Mouse (Mus musculus): ENCODE results near the gene Cadm4. TPM values are rescaled to one million over a fixed set of nuclear protein-coding genes. Genes with fewer than 3 reads are reported as not detected.

Gene Cadm4
- total RNA-seq, 1 experiment = 10.8 TPM

DNA sequence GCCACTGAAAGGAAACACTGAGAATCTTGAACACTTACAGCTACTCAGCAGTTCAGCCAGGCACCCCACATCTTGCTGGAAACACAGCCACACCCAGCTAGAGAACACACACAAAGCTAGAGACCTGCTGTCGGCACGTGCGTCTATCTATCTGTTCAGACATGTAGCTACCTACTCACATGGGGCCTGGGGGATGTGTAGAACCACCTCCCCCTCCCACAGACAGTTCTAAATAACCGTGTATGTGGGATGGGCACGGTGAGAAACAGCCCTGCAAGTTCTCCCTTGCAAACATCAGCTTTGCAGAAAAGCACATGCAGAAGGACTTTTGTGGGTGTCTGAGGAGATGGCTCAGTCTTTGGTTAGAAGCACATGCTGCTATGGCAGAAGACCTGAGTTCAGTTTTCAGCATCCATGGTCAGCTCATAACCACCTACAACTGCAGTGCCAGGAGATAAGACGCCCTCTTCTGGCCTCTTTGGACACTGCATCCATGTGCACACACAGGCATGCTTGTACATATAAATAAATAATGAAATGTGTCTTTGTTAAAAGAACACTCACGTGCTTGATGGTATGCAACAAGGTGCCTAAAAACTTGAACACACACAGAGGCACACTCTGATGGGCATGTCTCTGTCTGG lies 35.0 kb upstream of the Cadm4 start:
- H3K4me1 ChIP-seq (ENCODE audit: control insufficient read depth in 2 of 2, insufficient read depth in 2 of 2, low read length in 2 of 2, poor library complexity in 1 of 2) = peaks cover 9 to 17% of the 10 kb centered on the region in 2 experiments
- no peak for DNase-seq (ENCODE audit: low read depth, low spot score)
- in situ Hi-C loops (cut with MboI; ENCODE audit: low sequenced_read_pairs in 2 of 2, unreplicated experiment in 2 of 2) = no loop called here

GRCm38 (mm10) chr7:24448782-24449517 lies 32.9 kb upstream of the Cadm4 start:
- no peak for TF ChIP-seq CHD2 (IDR thresholded peaks at IDR 0.05; ENCODE audit: low read depth, low read length)
- TF ChIP-seq MAFK (IDR thresholded peaks at IDR 0.05; ENCODE audit: insufficient read depth, low read depth, low read length) = no peak
- no peak for TF ChIP-seq ZNF384 (IDR thresholded peaks at IDR 0.05; ENCODE audit: low read depth, low read length)
- no peak for TF ChIP-seq HCFC1 (IDR thresholded peaks at IDR 0.05; ENCODE audit: borderline replicate concordance, insufficient read depth, low read length)
- TF ChIP-seq ZC3H11A (IDR thresholded peaks at IDR 0.05; ENCODE audit: borderline replicate concordance, low read depth, low read length) = no peak
- DNase-seq (ENCODE audit: low read depth, low spot score) = no peak
- Histone ChIP-seq H3K9ac (ENCODE audit: insufficient read depth, low read depth, low read length, poor library complexity, severe bottlenecking) (no peak overlapping the region), H3K27ac (ENCODE audit: insufficient read depth, low read depth, low read length, poor library complexity, severe bottlenecking) (no peak overlapping the region), H3K36me3 (ENCODE audit: control insufficient read depth, insufficient read depth, low read length, poor library complexity, severe bottlenecking) (no peaks in the 10 kb centered on the region), H3K9me3 (ENCODE audit: control insufficient read depth, insufficient read depth, low read depth, low read length) (no peaks in the 10 kb centered on the region), H3K4me3 (ENCODE audit: insufficient read depth in 1 of 2, low read depth in 1 of 2, low read length in 2 of 2, poor library complexity in 1 of 2, severe bottlenecking in 1 of 2) (no peak overlapping the region), H3K4me1 (ENCODE audit: control insufficient read depth in 2 of 2, insufficient read depth in 2 of 2, low read length in 2 of 2, poor library complexity in 1 of 2) (peaks cover 9 to 20% of the 10 kb centered on the region in 2 experiments)
- in situ Hi-C loops (cut with MboI; ENCODE audit: low sequenced_read_pairs in 2 of 2, unreplicated experiment in 2 of 2) = no loop called here

More for the DNA sequence above, 35.0 kb upstream of the Cadm4 start:
- Histone ChIP-seq H3K36me3 (ENCODE audit: control insufficient read depth, insufficient read depth, low read length, poor library complexity, severe bottlenecking) (no peaks in the 10 kb centered on the region), H3K9ac (ENCODE audit: insufficient read depth, low read depth, low read length, poor library complexity, severe bottlenecking) (no peak overlapping the region), H3K27ac (ENCODE audit: insufficient read depth, low read depth, low read length, poor library complexity, severe bottlenecking) (no peak overlapping the region), H3K9me3 (ENCODE audit: control insufficient read depth, insufficient read depth, low read depth, low read length) (no peaks in the 10 kb centered on the region), H3K4me3 (ENCODE audit: insufficient read depth in 1 of 2, low read depth in 1 of 2, low read length in 2 of 2, poor library complexity in 1 of 2, severe bottlenecking in 1 of 2) (no peak overlapping the region)
- TF ChIP-seq MAFK (IDR thresholded peaks at IDR 0.05; ENCODE audit: insufficient read depth, low read depth, low read length) (no peak), ZNF384 (IDR thresholded peaks at IDR 0.05; ENCODE audit: low read depth, low read length) (no peak), HCFC1 (IDR thresholded peaks at IDR 0.05; ENCODE audit: borderline replicate concordance, insufficient read depth, low read length) (no peak), CHD2 (IDR thresholded peaks at IDR 0.05; ENCODE audit: low read depth, low read length) (no peak), ZC3H11A (IDR thresholded peaks at IDR 0.05; ENCODE audit: borderline replicate concordance, low read depth, low read length) (no peak)

- Histone ChIP-seq H3K4me1 (ENCODE audit: control insufficient read depth in 2 of 2, insufficient read depth in 2 of 2, low read length in 2 of 2, poor library complexity in 1 of 2) (peaks cover 9 to 24% of the 10 kb centered on the region in 2 experiments), H3K9me3 (ENCODE audit: control insufficient read depth, insufficient read depth, low read depth, low read length) (no peaks in the 10 kb centered on the region), H3K9ac (ENCODE audit: insufficient read depth, low read depth, low read length, poor library complexity, severe bottlenecking) (no peak overlapping the region), H3K4me3 (ENCODE audit: insufficient read depth in 1 of 2, low read depth in 1 of 2, low read length in 2 of 2, poor library complexity in 1 of 2, severe bottlenecking in 1 of 2) (0 out of 4 replicates have a peak overlapping the region, but pooled peaks of 1 of the 2 experiments have one; percentile 6), H3K36me3 (ENCODE audit: control insufficient read depth, insufficient read depth, low read length, poor library complexity, severe bottlenecking) (no peaks in the 10 kb centered on the region), H3K27ac (ENCODE audit: insufficient read depth, low read depth, low read length, poor library complexity, severe bottlenecking) (no peak overlapping the region)
- in situ Hi-C loops (cut with MboI; ENCODE audit: low sequenced_read_pairs in 2 of 2, unreplicated experiment in 2 of 2) = no loop called here
- no peak for DNase-seq (ENCODE audit: low read depth, low spot score)
- no peak for TF ChIP-seq MAFK (IDR thresholded peaks at IDR 0.05; ENCODE audit: insufficient read depth, low read depth, low read length)
- TF ChIP-seq ZNF384 (IDR thresholded peaks at IDR 0.05; ENCODE audit: low read depth, low read length) = no peak
- TF ChIP-seq HCFC1 (IDR thresholded peaks at IDR 0.05; ENCODE audit: borderline replicate concordance, insufficient read depth, low read length) = no peak
- no peak for TF ChIP-seq ZC3H11A (IDR thresholded peaks at IDR 0.05; ENCODE audit: borderline replicate concordance, low read depth, low read length)
- no peak for TF ChIP-seq CHD2 (IDR thresholded peaks at IDR 0.05; ENCODE audit: low read depth, low read length)
Measured at GRCm38 (mm10) chr7:24450585-24451017, 31.2 kb upstream of the Cadm4 start.

DNA sequence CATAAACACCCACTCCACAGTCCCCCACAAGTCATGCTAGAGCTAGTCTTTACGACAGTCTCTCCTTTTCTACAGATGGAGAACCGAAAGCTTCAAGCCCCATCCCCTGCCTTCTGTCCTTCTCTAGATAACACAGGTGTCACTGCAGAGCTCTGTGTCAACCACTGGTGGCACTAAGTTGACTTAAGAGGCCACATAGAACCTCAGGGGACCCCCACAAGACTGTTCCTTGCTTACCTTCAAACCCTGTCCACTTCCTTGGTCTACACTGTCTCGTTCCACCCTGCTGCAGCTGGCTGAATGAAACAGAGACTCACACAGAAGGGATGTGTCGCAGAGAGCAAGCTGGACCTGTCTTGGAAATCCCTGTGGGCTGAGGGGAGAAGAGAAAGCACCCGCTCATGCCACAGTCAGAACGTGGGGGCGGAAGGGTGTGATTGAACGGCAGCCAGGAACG lies 29.9 kb upstream of the Cadm4 start, which contains the start of gene Irgc1:
Gene Irgc1 (minus strand): TSS at position 443 of the 457 bp plus-strand sequence.
- Histone ChIP-seq H3K4me3 (ENCODE audit: insufficient read depth in 1 of 2, low read depth in 1 of 2, low read length in 2 of 2, poor library complexity in 1 of 2, severe bottlenecking in 1 of 2) (no peak within 1 kb of the TSS), H3K4me1 (ENCODE audit: control insufficient read depth in 2 of 2, insufficient read depth in 2 of 2, low read length in 2 of 2, poor library complexity in 1 of 2) (peaks cover 9 to 23% of the 10 kb centered on the region in 2 experiments), H3K9me3 (ENCODE audit: control insufficient read depth, insufficient read depth, low read depth, low read length) (no peaks in the 10 kb centered on the region), H3K36me3 (ENCODE audit: control insufficient read depth, insufficient read depth, low read length, poor library complexity, severe bottlenecking) (no peaks in the 10 kb centered on the region), H3K27ac (ENCODE audit: insufficient read depth, low read depth, low read length, poor library complexity, severe bottlenecking) (no peak within 1 kb of the TSS), H3K9ac (ENCODE audit: insufficient read depth, low read depth, low read length, poor library complexity, severe bottlenecking) (no peak within 1 kb of the TSS)
- in situ Hi-C loops (cut with MboI; ENCODE audit: low sequenced_read_pairs in 2 of 2, unreplicated experiment in 2 of 2) = no loop called here
- no peak for DNase-seq (ENCODE audit: low read depth, low spot score)
- TF ChIP-seq ZC3H11A (IDR thresholded peaks at IDR 0.05; ENCODE audit: borderline replicate concordance, low read depth, low read length) (no peak), ZNF384 (IDR thresholded peaks at IDR 0.05; ENCODE audit: low read depth, low read length) (no peak), CHD2 (IDR thresholded peaks at IDR 0.05; ENCODE audit: low read depth, low read length) (no peak), MAFK (IDR thresholded peaks at IDR 0.05; ENCODE audit: insufficient read depth, low read depth, low read length) (no peak), HCFC1 (IDR thresholded peaks at IDR 0.05; ENCODE audit: borderline replicate concordance, insufficient read depth, low read length) (no peak)
